Mouse (Mus musculus): ENCODE measurements around the gene Htt.
A peak's percentile ranks its signal among the peaks of the same experiment; 100 is the strongest.

The Htt gene

DNA sequence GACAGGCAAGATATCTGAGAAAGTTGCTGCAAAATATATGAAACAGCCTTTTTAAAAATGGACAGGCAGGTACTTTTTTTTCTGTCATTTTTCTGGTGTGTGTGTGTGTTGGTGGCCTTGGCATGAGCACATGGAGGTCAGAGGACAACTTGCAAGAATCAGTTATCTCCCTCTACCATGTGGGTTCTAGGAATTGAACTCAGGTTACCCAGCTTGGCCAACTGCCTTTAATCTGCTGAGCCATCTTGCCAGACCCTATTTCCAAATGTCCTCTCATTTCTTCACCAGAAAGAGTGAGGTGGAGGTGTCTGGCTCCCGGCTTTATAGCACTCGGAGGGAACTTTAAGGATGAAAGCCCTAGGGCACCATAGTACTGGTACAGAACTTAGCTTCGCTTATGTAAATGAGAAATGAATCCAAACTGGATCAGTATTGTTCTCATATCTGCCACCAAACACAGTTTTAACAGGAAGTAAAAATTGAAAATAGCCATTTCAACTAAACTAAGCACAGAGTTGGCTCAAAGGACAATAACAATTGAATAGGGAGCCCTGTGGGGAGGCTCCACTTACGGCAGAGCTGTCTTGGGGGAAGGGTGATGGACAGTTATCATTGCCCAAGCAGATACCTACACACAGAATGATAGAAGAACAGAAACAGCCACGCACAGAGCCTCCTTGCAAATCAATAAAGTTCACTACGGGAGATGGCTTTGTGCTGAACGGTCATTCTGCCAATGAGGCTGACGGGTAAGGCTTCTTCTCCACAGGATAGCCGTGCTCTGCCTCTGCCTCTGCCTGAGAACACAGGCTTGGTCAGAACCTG, 168.8 kb downstream of the Htt start:
- DNase-seq (ENCODE audit: extremely low read depth, insufficient read length, low spot score), result no peak

DNA sequence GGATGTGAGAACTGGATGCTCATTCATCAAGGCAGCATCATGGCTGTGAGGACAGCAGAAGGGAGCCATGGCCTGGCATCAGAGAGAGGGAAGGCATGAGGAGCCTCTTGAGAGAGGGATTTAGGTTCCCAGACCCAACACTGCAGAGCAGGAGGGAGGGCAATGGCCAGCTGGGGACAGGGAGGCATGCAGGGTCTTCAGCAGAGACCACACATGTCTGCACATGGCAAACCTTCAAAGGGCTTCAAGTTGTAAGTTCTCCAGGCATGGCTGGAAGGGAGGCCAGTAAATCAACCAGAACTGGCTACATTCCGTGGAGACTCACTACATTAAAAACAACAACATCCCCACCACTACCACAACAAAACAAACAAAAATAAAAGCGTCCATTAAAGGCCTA, 169.6 kb downstream of the Htt start:
- DNase-seq (ENCODE audit: extremely low read depth, insufficient read length, low spot score), result no peak

DNA sequence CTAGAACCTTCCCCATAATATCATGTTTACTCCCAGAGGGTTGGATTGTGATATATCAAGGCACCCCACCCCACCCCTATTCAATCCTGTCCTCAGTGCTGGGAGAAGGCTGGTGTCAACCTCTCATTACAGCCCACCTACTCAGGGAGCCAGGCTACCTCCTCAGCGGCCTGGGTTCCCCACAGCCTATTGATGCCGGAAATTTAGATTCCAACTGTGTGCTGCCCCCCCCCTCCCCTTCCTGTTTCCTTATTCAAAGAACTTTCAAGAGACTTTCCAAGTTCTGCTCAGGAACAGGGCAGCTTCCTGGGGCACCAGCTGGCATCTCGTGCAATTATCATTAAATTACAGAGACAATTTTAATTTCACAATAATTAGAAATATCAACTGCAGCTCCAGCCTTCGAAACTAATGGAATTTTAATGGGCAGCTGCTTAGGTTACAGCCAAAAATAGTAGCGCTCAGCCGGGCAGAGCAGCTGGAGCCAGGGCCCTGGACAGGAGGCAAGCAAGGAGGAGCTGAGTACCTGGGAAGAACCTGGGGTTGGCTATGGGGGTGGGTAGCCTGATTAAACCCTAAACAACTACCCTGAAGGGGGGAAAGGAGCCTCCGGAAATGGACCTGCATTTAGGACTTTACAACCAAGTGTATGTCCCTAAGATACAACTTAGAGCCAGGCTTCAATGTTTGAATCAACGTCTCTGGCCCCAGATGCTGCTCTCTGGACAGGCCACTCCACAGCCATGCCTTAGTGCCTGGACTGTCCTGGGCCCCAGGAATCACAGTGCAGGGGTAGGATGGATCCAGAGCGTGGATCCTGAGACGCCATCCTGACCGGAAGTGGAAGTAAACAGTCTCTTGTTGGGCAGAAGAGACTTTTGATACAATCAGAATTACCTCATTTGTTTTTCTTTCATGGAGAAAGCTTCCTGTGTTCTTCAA, 170.2 kb downstream of the Htt start:
- no peak for DNase-seq (ENCODE audit: extremely low read depth, insufficient read length, low spot score)

DNA sequence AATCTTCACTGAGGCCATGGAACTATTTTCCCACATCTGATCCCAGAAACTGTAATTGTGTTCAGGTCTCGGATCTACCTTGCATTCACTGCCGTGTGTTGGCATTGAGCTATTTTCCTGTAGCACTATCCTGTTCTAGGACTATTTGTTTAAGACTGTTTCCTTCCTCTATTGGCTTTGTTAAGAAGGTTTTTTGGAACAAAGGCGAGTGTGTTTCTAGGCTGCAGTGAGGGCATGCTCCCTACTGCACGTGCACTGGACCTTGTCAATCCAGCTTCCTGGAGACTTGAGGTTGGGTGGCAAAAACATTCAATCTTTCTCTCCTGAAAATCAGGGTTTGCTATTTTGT, 170.9 kb downstream of the Htt start:
- DNase-seq (ENCODE audit: extremely low read depth, insufficient read length, low spot score), result no peak

DNA sequence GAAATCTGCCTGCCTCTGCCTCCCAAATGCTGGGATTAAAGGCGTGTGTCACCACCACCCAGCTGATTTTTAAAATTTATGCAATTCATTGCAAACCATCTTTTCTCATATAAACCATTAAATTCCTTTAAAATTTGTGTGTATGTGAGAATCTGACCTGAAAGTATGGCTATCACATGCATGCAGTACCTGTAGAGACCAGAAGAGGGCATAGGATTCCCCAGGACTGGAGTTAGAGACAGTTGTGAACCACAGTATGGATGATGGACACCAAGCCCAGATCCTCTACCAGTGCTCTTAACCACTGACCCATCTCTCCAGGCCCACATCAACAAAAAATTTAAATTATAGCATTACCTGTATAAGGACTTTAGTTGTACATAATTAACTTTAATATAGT, 171.9 kb downstream of the Htt start:
- no peak for DNase-seq (ENCODE audit: extremely low read depth, insufficient read length, low spot score)

GRCm38 (mm10) chr5:34941710-34942470, 180.3 kb downstream of the Htt start:
- DNase-seq (ENCODE audit: extremely low read depth, insufficient read length, low spot score), result no peak

GRCm38 (mm10) chr5:34943428-34943827, 181.9 kb downstream of the Htt start:
- no peak for DNase-seq (ENCODE audit: extremely low read depth, insufficient read length, low spot score)

GRCm38 (mm10) chr5:34948861-34949760, 187.6 kb downstream of the Htt start, which contains the start of gene Rgs12:
TSS of gene Rgs12 (plus strand) at chr5:34949445.
- peak; percentile 85 for DNase-seq (ENCODE audit: extremely low read depth, insufficient read length, low spot score)

- DNase-seq (ENCODE audit: extremely low read depth, insufficient read length, low spot score), result no peak
Measured at GRCm38 (mm10) chr5:34949769-34950211, 188.2 kb downstream of the Htt start.

GRCm38 (mm10) chr5:34950486-34951160, 189.1 kb downstream of the Htt start:
- no peak for DNase-seq (ENCODE audit: extremely low read depth, insufficient read length, low spot score)

DNA sequence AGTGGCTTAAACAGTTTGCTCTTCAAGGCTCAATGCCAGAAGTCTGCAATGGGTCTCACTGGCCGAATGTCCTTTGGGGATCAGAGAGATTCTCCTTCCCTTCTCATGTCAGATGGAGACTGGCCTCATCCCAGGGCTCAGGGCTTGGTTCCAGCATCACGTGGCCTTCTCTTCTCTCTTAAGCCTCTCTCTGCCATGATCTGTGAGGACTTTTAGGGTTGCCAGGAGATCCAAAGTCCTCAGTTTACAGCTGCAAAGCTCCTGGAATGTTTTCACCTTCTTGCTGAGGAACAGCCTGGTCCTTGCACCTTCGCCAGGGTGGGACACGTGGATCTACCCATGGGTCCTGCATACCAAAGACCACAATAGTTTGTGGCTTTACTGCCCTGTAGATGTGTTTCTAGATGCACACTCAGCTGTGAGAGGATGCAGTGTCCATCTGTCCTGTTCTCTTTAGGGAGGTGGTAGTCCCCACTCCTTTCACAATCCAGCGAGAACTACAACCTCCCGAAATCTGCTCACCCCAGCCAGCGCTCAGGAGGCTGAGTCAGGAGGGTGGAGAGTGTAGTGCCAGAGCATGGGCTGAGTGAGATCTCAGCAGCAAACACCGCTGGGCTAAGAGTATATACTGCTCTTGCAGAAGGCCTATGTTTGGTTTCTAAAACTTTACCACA, 189.8 kb downstream of the Htt start:
- no peak for DNase-seq (ENCODE audit: extremely low read depth, insufficient read length, low spot score)

- DNase-seq (ENCODE audit: extremely low read depth, insufficient read length, low spot score), result no peak
Measured at GRCm38 (mm10) chr5:34954508-34954907, 193.0 kb downstream of the Htt start.

DNA sequence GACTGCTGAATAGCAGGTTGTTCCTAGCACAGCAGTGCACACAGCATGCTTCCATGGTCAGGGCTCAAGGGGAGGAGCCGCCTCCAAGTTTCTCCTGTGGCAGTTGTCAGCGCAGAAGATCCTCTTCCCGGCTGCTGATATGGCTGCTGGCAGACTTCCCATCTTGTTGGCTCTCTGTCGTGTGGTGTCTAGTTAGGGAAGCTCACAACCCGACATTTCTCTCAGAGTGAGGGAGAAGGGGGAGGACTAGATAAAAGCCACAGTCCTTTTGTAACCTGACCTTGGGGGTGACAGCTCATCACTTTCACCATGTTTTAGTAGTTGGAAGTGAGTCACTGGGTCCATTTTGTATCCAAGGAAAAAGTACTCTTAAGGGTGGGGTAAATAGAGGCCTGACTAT, 194.1 kb downstream of the Htt start:
- no peak for DNase-seq (ENCODE audit: extremely low read depth, insufficient read length, low spot score)

DNA sequence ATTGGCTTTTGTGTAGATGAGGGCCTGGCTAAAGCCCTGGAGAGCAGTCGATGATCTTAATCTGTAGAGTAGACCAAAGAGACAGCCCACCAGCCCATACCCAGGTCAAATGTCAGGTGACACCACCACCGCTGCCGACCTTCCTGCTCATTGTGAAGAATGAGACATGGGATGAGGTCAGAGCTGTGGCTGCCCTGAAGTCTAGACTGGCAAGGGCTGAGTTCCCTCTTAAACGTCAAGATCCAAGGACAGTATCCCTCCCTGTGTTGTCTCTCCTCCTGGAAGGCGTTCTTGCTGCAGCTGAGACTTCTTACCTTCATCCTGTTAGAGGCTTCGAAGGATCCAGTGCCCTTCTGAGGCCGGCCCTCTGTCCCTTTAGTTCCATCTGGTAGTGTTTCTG, 194.6 kb downstream of the Htt start:
- DNase-seq (ENCODE audit: extremely low read depth, insufficient read length, low spot score), result no peak

GRCm38 (mm10) chr5:34957015-34957414, 195.5 kb downstream of the Htt start:
- no peak for DNase-seq (ENCODE audit: extremely low read depth, insufficient read length, low spot score)

- DNase-seq (ENCODE audit: extremely low read depth, insufficient read length, low spot score), result no peak
Measured at GRCm38 (mm10) chr5:34960021-34960420, 198.5 kb downstream of the Htt start.
